Mouse (Mus musculus): ENCODE measurements at regions not wholly inside any gene's neighbourhood (a gene's known extent, or its start where the extent isn't known, plus 50 kb on each side); places are given as distances from the start of the nearest gene placed in this dataset.

- peak; percentile 71; the same call in 1 of the 2 replicates for ATAC-seq (ENCODE audit: insufficient number of reproducible peaks, low FRiP score)
- Histone ChIP-seq H3K9ac (no peak overlapping the region), H3K4me3 (no peak overlapping the region), H3K4me1 (replicated peaks) (no peaks in the 10 kb centered on the region), H3K36me3 (no peaks in the 10 kb centered on the region), H3K9me3 (replicated peaks) (no peaks in the 10 kb centered on the region; the same call in 1 of the 2 replicates), H3K27me3 (replicated peaks) (no peaks in the 10 kb centered on the region), H3K27ac (ENCODE audit: poor library complexity, severe bottlenecking) (no peak overlapping the region), H3K4me2 (no peak overlapping the region)
- WGBS: 58% methylated on average over 3 of the region's 3 CpGs
Observed at GRCm38 (mm10) chr6:133362818-133363217, 70.8 kb downstream of the 5530400C23Rik start.
